Mouse (Mus musculus) heart, embryonic 12.5 days (tissue): Measurements from ENCODE around the gene Tor1a. TPM values are rescaled to one million over a fixed set of nuclear protein-coding genes. Genes with fewer than 3 reads are reported as not detected.

Experiments used
- ATAC-seq: fragments of 200-750 bp; cut with Nextera tagmentation; 2 replicates; pipeline ENCODE4 v1.8.0; 2017; ENCODE audit warnings: moderate TSS enrichment, moderate library complexity; ENCODE audit not compliant: insufficient number of reproducible peaks, low FRiP score
- H3K27ac ChIP-seq: fragments of 300-500 bp; sonication (generic); 2 replicates; pipeline ENCODE4 v1.5.1; 2016; ENCODE audit warnings: mild to moderate bottlenecking, moderate library complexity; ENCODE audit not compliant: poor library complexity, severe bottlenecking
- H3K27me3 ChIP-seq: fragments of 300-500 bp; sonication (generic); replicated peaks from 2 replicates; pipeline ENCODE4 v1.6.1; 2016; ENCODE audit warnings: mild to moderate bottlenecking, moderate library complexity
- H3K36me3 ChIP-seq: fragments of 300-500 bp; sonication (generic); 2 replicates; pipeline ENCODE4 v1.6.1; 2016; ENCODE audit warnings: mild to moderate bottlenecking, moderate library complexity
- H3K4me1 ChIP-seq: fragments of 300-500 bp; sonication (generic); replicated peaks from 2 replicates; pipeline ENCODE4 v1.6.1; 2016; ENCODE audit warnings: mild to moderate bottlenecking
- H3K4me2 ChIP-seq: fragments of 300-500 bp; sonication (generic); 2 replicates; pipeline ENCODE4 v1.6.1; 2016; ENCODE audit warnings: mild to moderate bottlenecking, moderate library complexity
- H3K4me3 ChIP-seq: fragments of 300-500 bp; sonication (generic); 2 replicates; pipeline ENCODE4 v1.5.1; 2016; ENCODE audit warnings: mild to moderate bottlenecking
- H3K9ac ChIP-seq: fragments of 300-500 bp; sonication (generic); 2 replicates; pipeline ENCODE4 v1.6.1; 2016; ENCODE audit warnings: mild to moderate bottlenecking, moderate library complexity
- H3K9me3 ChIP-seq: fragments of 300-500 bp; sonication (generic); replicated peaks from 2 replicates; pipeline ENCODE4 v1.6.1; 2016; ENCODE audit warnings: mild to moderate bottlenecking, moderate library complexity
- WGBS: fragments of 180-500 bp; shearing (Covaris S2); methylation state at CpG from one replicate; pipeline ENCODE4 v1.1.7; 2016; 5-methylcytosine and 5-hydroxymethylcytosine counted together
- polyA plus RNA-seq: library from polyadenylated mRNA; unstranded; fragments of >200 nt; fragmentation: Nextera tagmentation; extraction: Ambion mirVana; gene quantifications from 2 replicates; pipeline ENCODE4 v1.2.1, GENCODE M21; 2016

Tor1a gene
- polyA plus RNA-seq, 1 experiment from 2014 or later, result 56.4 TPM

DNA sequence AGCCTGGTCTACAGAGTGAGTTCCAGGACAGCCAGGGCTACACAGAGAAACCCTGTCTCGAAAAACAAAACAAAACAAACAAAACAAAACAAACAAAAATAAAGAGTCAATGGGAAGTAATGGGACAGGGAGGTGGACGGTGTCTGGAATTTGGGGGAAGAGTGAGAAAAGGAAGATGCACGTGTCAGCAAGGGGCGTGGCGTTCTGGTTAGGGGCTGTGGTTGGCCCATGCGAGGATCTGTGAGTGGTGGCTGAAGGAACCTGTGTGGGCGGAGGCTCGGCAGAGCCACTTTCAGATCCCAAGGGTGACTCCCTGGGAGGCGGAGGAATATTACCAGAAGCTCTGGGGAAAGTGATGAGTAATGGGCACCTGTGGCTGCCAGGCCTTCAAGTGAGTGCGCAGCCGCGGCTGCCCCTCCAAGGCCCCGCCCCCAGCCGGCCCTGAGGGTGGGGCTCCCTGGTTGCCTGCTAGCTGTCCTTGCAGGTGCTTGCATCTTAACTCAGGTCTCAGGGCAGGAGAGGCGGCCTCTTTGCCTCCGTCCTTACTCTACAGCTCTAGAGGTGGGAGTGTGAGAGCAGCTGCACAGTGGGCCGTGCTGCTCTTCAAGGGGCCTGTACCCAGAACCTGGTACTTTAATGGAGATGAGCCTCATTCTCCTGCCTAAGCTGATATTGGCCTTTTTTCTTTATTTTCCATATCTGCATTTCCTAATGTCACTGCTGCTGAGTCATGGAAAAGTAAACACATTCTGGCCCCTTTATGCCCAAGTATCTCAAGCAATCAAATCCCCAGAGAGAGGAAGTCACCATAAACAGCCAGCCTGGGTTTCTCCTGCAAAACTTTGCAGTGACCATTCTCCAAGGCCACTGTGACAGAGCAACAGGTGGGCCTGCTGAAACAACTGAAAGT lies 17.6 kb upstream of the Tor1a start:
- peaks cover 7% of the 10 kb centered on the region for H3K36me3 ChIP-seq
- no peaks in the 10 kb centered on the region for H3K27me3 ChIP-seq
- no peak overlapping the region for H3K27ac ChIP-seq
- WGBS, result 23% methylated on average over 17 of the region's 17 CpGs
- no peaks in the 10 kb centered on the region for H3K9me3 ChIP-seq
- no peak overlapping the region for H3K9ac ChIP-seq
- H3K4me2 ChIP-seq, result peak overlapping the region; percentile 46
- H3K4me3 ChIP-seq, result 0 out of 2 replicates have a peak overlapping the region, but pooled peaks have one; percentile 0
- peaks cover 28% of the 10 kb centered on the region for H3K4me1 ChIP-seq
- 0 out of 2 replicates have a peak, but pooled peaks have one; percentile 16 for ATAC-seq

DNA sequence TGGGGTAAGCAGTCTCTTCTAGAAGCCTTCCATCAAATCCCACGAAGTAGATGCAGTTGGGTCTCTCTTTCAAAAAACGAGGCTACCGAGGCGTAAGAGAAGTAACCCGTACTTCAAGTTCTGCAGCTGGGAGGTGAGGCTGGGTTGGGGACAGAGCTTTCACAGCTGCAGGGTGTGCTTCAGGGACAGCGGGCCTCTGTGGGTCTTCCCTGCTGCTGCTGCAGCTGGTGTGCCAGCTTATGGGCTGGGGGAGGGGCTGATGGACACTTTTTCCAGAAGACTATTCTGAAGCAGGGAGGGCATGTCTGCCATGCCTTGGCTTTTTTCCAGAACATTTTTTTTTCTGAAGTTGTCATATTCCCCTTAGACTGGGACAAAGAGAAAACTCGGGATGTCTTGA lies 15.3 kb upstream of the Tor1a start:
- Histone ChIP-seq H3K36me3 (peaks cover 23% of the 10 kb centered on the region), H3K4me1 (peaks cover 28% of the 10 kb centered on the region), H3K27me3 (no peaks in the 10 kb centered on the region), H3K9me3 (no peaks in the 10 kb centered on the region), H3K4me3 (peak overlapping the region; percentile 78), H3K4me2 (peak overlapping the region; percentile 87), H3K9ac (peak overlapping the region; percentile 84), H3K27ac (no peak overlapping the region)
- no peak for ATAC-seq
- 51% methylated on average over 7 of the region's 7 CpGs for WGBS

GRCm38 (mm10) chr2:30981790-30982513 lies 14.2 kb upstream of the Tor1a start, which contains the start of the genes BC005624 and Usp20:
Gene BC005624 (minus strand): TSS chr2:30982201.
Gene Usp20 (plus strand): TSS chr2:30982279.
- Histone ChIP-seq H3K27me3 (no peaks in the 10 kb centered on the region), H3K36me3 (peaks cover 34% of the 10 kb centered on the region), H3K4me2 (peak within 1 kb of the TSS; percentile 90), H3K27ac (peak within 1 kb of the TSS; percentile 55), H3K9ac (peak within 1 kb of the TSS; percentile 84), H3K4me1 (peaks cover 23% of the 10 kb centered on the region), H3K4me3 (peak within 1 kb of the TSS; percentile 78), H3K9me3 (no peaks in the 10 kb centered on the region)
- peak; percentile 98 for ATAC-seq
- WGBS, result under 1% methylated on average over 66 of the region's 66 CpGs

DNA sequence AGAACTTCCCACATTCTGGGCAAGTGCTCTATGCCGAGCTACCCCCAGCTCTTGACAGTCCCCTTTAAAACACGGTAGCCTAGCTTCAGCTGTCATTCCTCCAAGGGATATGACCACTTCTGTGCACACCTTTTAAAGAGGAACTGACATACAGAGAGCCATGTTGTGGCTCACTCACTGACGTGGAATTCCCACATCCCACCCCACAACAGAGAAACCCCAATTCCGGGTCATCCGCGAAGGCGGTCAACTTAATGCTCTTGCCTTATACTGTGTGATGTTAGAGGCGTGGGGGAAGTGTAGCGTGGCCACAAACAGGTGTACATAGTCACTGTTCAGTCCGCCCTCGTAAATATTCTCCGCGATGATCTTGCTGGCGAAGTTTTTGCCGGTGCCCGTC lies 907 bp downstream of the Tor1a start:
- no peak for ATAC-seq

DNA sequence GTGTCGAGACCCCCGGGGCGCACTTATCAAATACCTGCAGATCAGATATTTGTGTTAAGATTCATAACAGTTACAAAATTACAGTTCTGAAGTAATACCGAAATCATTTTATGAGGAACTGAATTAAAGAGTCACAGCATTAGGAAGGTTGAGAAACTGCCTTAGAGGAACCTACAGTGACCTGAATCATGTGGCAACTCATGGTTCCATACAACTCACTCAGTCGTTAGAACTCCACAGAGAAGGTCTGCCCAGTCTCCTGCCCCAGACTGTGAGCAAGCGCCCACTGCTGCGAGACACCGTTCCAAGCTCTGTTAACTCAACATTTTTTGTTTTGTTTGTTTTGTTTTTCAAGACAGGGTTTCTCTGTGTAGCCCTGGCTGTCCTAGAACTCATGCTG lies 2.1 kb downstream of the Tor1a start:
- Histone ChIP-seq H3K27ac (no peak overlapping the region), H3K4me1 (peaks cover 15% of the 10 kb centered on the region), H3K4me3 (no peak overlapping the region), H3K9ac (no peak overlapping the region), H3K9me3 (no peaks in the 10 kb centered on the region), H3K27me3 (no peaks in the 10 kb centered on the region), H3K36me3 (peaks cover 62% of the 10 kb centered on the region), H3K4me2 (no peak overlapping the region)
- 92% methylated on average over 8 of the region's 8 CpGs for WGBS
- ATAC-seq, result no peak

More for the DNA sequence above, 907 bp downstream of the Tor1a start:
- Histone ChIP-seq H3K4me3 (peak overlapping the region; percentile 95), H3K27ac (no peak overlapping the region), H3K9me3 (no peaks in the 10 kb centered on the region), H3K27me3 (no peaks in the 10 kb centered on the region), H3K9ac (peak overlapping the region; percentile 93), H3K4me1 (peaks cover 15% of the 10 kb centered on the region), H3K4me2 (peak overlapping the region; percentile 92), H3K36me3 (peaks cover 54% of the 10 kb centered on the region)
- WGBS, result 22% methylated on average over 16 of the region's 16 CpGs

GRCm38 (mm10) chr2:30962570-30963254 lies 5.0 kb downstream of the Tor1a start:
- peaks cover 84% of the 10 kb centered on the region for H3K36me3 ChIP-seq
- no peak overlapping the region for H3K4me3 ChIP-seq
- ATAC-seq, result no peak
- no peak overlapping the region for H3K27ac ChIP-seq
- H3K27me3 ChIP-seq, result no peaks in the 10 kb centered on the region
- H3K9ac ChIP-seq, result no peak overlapping the region
- peaks cover 15% of the 10 kb centered on the region for H3K4me1 ChIP-seq
- no peaks in the 10 kb centered on the region for H3K9me3 ChIP-seq
- 69% methylated on average over 11 of the region's 11 CpGs for WGBS
- no peak overlapping the region for H3K4me2 ChIP-seq

DNA sequence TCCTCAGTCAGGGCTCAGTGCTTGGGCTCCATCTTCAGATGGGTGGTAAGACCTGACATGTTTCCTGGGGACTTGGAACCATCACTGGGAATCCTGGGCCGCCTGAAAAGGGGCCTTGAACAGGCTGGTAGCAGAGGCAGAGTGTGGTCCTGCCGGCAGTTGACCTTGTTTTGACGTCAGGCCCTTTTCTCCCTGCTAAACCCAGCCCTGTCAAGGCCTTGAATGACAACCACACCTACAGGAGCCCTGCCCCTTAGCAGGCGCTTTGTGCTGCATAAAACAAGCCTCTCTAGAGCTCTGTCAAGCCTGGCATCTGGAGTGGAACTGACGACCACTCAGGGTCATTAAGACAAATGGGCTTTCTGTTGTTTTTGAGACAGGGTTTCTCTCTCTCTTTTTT lies 7.9 kb downstream of the Tor1a start:
- ATAC-seq, result no peak
- H3K36me3 ChIP-seq, result peaks cover 100% of the 10 kb centered on the region
- 48% methylated on average over 5 of the region's 5 CpGs for WGBS
- H3K27ac ChIP-seq, result no peak overlapping the region
- no peaks in the 10 kb centered on the region for H3K9me3 ChIP-seq
- no peaks in the 10 kb centered on the region for H3K27me3 ChIP-seq
- H3K4me2 ChIP-seq, result no peak overlapping the region
- H3K4me3 ChIP-seq, result no peak overlapping the region
- H3K9ac ChIP-seq, result no peak overlapping the region
- H3K4me1 ChIP-seq, result peaks cover 9% of the 10 kb centered on the region

- ATAC-seq, result no peak
- Histone ChIP-seq H3K4me3 (no peak overlapping the region), H3K4me1 (peaks cover 20% of the 10 kb centered on the region), H3K9ac (no peak overlapping the region), H3K36me3 (peaks cover 89% of the 10 kb centered on the region), H3K9me3 (no peaks in the 10 kb centered on the region), H3K4me2 (no peak overlapping the region), H3K27ac (no peak overlapping the region), H3K27me3 (no peaks in the 10 kb centered on the region)
- 87% methylated on average over 14 of the region's 14 CpGs for WGBS
Measured at GRCm38 (mm10) chr2:30958726-30959125, 9.0 kb downstream of the Tor1a start.

- peaks cover 24% of the 10 kb centered on the region for H3K4me1 ChIP-seq
- no peak overlapping the region for H3K4me2 ChIP-seq
- no peaks in the 10 kb centered on the region for H3K27me3 ChIP-seq
- no peaks in the 10 kb centered on the region for H3K9me3 ChIP-seq
- H3K27ac ChIP-seq, result no peak overlapping the region
- 81% methylated on average over 4 of the region's 4 CpGs for WGBS
- H3K9ac ChIP-seq, result no peak overlapping the region
- no peak overlapping the region for H3K4me3 ChIP-seq
- H3K36me3 ChIP-seq, result peaks cover 77% of the 10 kb centered on the region
- no peak for ATAC-seq
Measured at GRCm38 (mm10) chr2:30957511-30957910, 10.2 kb downstream of the Tor1a start.

DNA sequence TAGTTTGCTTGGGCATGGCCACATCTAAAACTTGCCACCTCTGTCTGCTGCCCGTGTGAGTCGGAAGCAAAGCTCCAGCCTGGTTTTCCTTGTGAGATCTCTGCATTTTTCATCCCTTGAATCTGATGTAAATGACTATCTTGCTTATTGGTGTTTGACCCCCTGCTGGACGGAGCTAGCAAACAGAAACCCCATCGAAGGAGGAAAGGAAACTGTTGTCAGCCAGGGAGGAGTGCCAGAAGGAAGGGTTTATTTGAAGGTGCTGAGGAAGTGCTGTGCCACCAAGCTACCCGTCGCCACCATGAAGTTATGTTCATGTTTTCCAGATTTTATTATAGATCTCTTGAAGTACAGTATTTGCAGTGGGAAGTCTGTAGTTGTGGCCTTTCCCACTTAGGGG lies 12.9 kb downstream of the Tor1a start:
- H3K9me3 ChIP-seq, result no peaks in the 10 kb centered on the region
- no peak overlapping the region for H3K4me3 ChIP-seq
- H3K4me1 ChIP-seq, result peaks cover 27% of the 10 kb centered on the region
- 64% methylated on average over 6 of the region's 6 CpGs for WGBS
- H3K27me3 ChIP-seq, result peaks cover 3% of the 10 kb centered on the region; the same call in 1 of the 2 replicates
- H3K27ac ChIP-seq, result no peak overlapping the region
- H3K9ac ChIP-seq, result 0 out of 2 replicates have a peak overlapping the region, but pooled peaks have one; percentile 88
- H3K36me3 ChIP-seq, result peaks cover 50% of the 10 kb centered on the region
- ATAC-seq, result no peak
- peak overlapping the region; percentile 90 for H3K4me2 ChIP-seq
